Mouse (Mus musculus) small intestine, adult 2 months (tissue): ENCODE data around the gene Btg4. TPM values are rescaled to one million over a fixed set of nuclear protein-coding genes. Genes with fewer than 3 reads are reported as not detected.

Experiments used
- H3K27ac ChIP-seq: fragments of 200-500 bp; 2 replicates; pipeline ENCODE4 v1.5.1; 2012; ENCODE audit warnings: low read depth, low read length, control low read depth, inconsistent platforms; ENCODE audit not compliant: insufficient read depth
- H3K27me3 ChIP-seq: fragments of 200-500 bp; 2 replicates; pipeline ENCODE4 v1.6.1; 2012; ENCODE audit warnings: mild to moderate bottlenecking, moderate library complexity, low read length, inconsistent platforms; ENCODE audit not compliant: control insufficient read depth, insufficient read depth
- H3K36me3 ChIP-seq: fragments of 200-500 bp; 2 replicates; pipeline ENCODE4 v1.6.1; 2012; ENCODE audit warnings: mild to moderate bottlenecking, low read length, control low read depth, inconsistent platforms; ENCODE audit not compliant: control insufficient read depth, insufficient read depth
- H3K4me1 ChIP-seq: fragments of 200-500 bp; 2 replicates; pipeline ENCODE4 v1.6.1; 2012; ENCODE audit warnings: low read length, inconsistent platforms, mixed read lengths; ENCODE audit not compliant: control insufficient read depth, insufficient read depth, insufficient read length
- H3K4me3 ChIP-seq: fragments of 200-500 bp; 2 replicates; pipeline ENCODE4 v1.5.1; 2012; ENCODE audit warnings: low read depth, mild to moderate bottlenecking, control low read depth, inconsistent platforms, low read length, moderate library complexity
- CTCF ChIP-seq: fragments of 200-500 bp; IDR thresholded peaks from 2 replicates; pipeline ENCODE4 v1.5.1; 2012; ENCODE audit warnings: low read depth, mild to moderate bottlenecking, control low read depth, inconsistent platforms, low read length, moderate library complexity, mixed read lengths; ENCODE audit not compliant: insufficient replicate concordance, insufficient read length; ENCODE audit errors: extremely low read depth
- POLR2A ChIP-seq: fragments of 200-500 bp; IDR thresholded peaks from 2 replicates; pipeline ENCODE4 v1.6.1; 2012; ENCODE audit warnings: low read depth, mild to moderate bottlenecking, control low read depth, inconsistent platforms, low read length, moderate library complexity
- WGBS: fragments of 180-500 bp; shearing (Covaris S2); methylation state at CpG from one replicate; pipeline ENCODE4 v1.1.7; 2018; 5-methylcytosine and 5-hydroxymethylcytosine counted together
- polyA plus RNA-seq: library from polyadenylated mRNA; depleted of rRNA; stranded (reverse); fragments of >200 nt; gene quantifications from 2 replicates; pipeline ENCODE4 v1.2.3, GENCODE M21; 2012

Btg4 gene
- polyA plus RNA-seq, 1 experiment = not detected

- WGBS = 47% methylated on average over 5 of the region's 5 CpGs
- no peaks in the 10 kb centered on the region for H3K27me3 ChIP-seq
- no peaks in the 10 kb centered on the region for H3K4me1 ChIP-seq
- TF ChIP-seq POLR2A (no peak), CTCF (no peak)
- H3K4me3 ChIP-seq = no peak overlapping the region
- no peaks in the 10 kb centered on the region for H3K36me3 ChIP-seq
- no peak overlapping the region for H3K27ac ChIP-seq
Observed at GRCm38 (mm10) chr9:51093697-51094096, 33.0 kb downstream of the Btg4 start.

- no peaks in the 10 kb centered on the region for H3K4me1 ChIP-seq
- WGBS = 28% methylated on average over 2 of the region's 2 CpGs
- no peak overlapping the region for H3K27ac ChIP-seq
- no peak overlapping the region for H3K4me3 ChIP-seq
- TF ChIP-seq CTCF (no peak), POLR2A (no peak)
- no peaks in the 10 kb centered on the region for H3K36me3 ChIP-seq
- H3K27me3 ChIP-seq = no peaks in the 10 kb centered on the region
Observed at GRCm38 (mm10) chr9:51096306-51096705, 35.6 kb downstream of the Btg4 start.

- no peak within 1 kb of the TSS for H3K27ac ChIP-seq
- no peak for TF ChIP-seq POLR2A
- no peak for TF ChIP-seq CTCF
- peaks cover 24% of the 10 kb centered on the region for H3K27me3 ChIP-seq
- 15% methylated on average over 27 of the region's 27 CpGs for WGBS
- H3K4me1 ChIP-seq = peaks cover 3% of the 10 kb centered on the region; the same call in 1 of the 2 replicates
- no peak within 1 kb of the TSS for H3K4me3 ChIP-seq
- H3K36me3 ChIP-seq = no peaks in the 10 kb centered on the region
Observed at GRCm38 (mm10) chr9:51101756-51102425, 41.2 kb downstream of the Btg4 start, which contains the start of gene 4833427G06Rik. Gene 4833427G06Rik (minus strand): TSS chr9:51102078.

GRCm38 (mm10) chr9:51102963-51103807 lies 42.5 kb downstream of the Btg4 start:
- Histone ChIP-seq H3K27ac (no peak overlapping the region), H3K27me3 (peaks cover 24% of the 10 kb centered on the region), H3K36me3 (no peaks in the 10 kb centered on the region), H3K4me3 (peak overlapping the region; percentile 50), H3K4me1 (peaks cover 3% of the 10 kb centered on the region; the same call in 1 of the 2 replicates)
- no peak for TF ChIP-seq POLR2A
- no peak for TF ChIP-seq CTCF
- whole genome bisulfite sequencing = 5% methylated on average over 42 of the region's 44 CpGs

- Histone ChIP-seq H3K4me1 (peaks cover 3% of the 10 kb centered on the region; the same call in 1 of the 2 replicates), H3K27me3 (peaks cover 24% of the 10 kb centered on the region), H3K4me3 (peak overlapping the region; percentile 50), H3K27ac (no peak overlapping the region), H3K36me3 (no peaks in the 10 kb centered on the region)
- TF ChIP-seq POLR2A (no peak), CTCF (no peak)
- WGBS = 18% methylated on average over 29 of the region's 30 CpGs
Observed at GRCm38 (mm10) chr9:51103808-51104514, 43.3 kb downstream of the Btg4 start.

GRCm38 (mm10) chr9:51105751-51106150 lies 45.0 kb downstream of the Btg4 start:
- TF ChIP-seq POLR2A (no peak), CTCF (no peak)
- H3K27me3 ChIP-seq = peaks cover 24% of the 10 kb centered on the region
- H3K36me3 ChIP-seq = no peaks in the 10 kb centered on the region
- WGBS = 60% methylated on average over 2 of the region's 2 CpGs
- no peak overlapping the region for H3K4me3 ChIP-seq
- H3K4me1 ChIP-seq = peaks cover 3% of the 10 kb centered on the region; the same call in 1 of the 2 replicates
- H3K27ac ChIP-seq = no peak overlapping the region

- H3K27ac ChIP-seq = no peak overlapping the region
- WGBS = 69% methylated on average over 4 of the region's 4 CpGs
- TF ChIP-seq POLR2A = no peak
- H3K27me3 ChIP-seq = no peaks in the 10 kb centered on the region
- H3K4me3 ChIP-seq = no peak overlapping the region
- no peaks in the 10 kb centered on the region for H3K4me1 ChIP-seq
- H3K36me3 ChIP-seq = no peaks in the 10 kb centered on the region
Observed at GRCm38 (mm10) chr9:51114767-51115166, 54.1 kb downstream of the Btg4 start.
